Mouse (Mus musculus) CD4-positive, CD25-positive, alpha-beta regulatory T cell, adult 4 months (primary cell): ENCODE measurements around the gene Plch2. TPM values are rescaled to one million over a fixed set of nuclear protein-coding genes. Genes with fewer than 3 reads are reported as not detected.

ENCODE experiments used
- ATAC-seq: one replicate; pipeline ENCODE4 v1.8.0; 2017
- polyA plus RNA-seq, 2 experiments: library from polyadenylated mRNA; unstranded; fragments of 100-300 nt; shearing (Covaris generic); gene quantifications; one replicate each; pipeline ENCODE4 v1.2.1; 2017

Gene Plch2
- polyA plus RNA-seq, 2 experiments from 2014 or later = not detected

GRCm38 (mm10) chr4:154952461-154953241 lies 103.9 kb downstream of the Plch2 start:
- no peak for ATAC-seq

DNA sequence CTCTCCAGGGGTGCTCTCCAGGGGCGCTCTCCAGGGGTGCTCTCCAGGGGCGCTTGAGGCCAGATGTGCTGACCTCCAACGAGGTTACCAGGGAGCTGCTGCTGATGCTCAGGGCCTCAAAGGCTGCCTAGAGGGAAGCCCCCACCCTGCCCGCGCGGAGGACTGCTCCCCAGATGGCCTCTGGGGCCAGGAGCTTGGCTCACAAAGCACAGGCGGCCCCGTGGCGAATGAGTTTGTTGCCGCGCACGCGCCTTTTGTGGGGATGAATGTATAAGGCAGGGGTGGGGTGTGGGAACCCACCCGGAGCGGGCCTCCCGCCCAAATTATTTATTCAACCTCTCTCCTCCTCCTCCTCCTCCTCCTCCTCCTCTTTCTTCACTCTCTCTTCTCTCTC lies 107.0 kb downstream of the Plch2 start:
- ATAC-seq = no peak

- no peak for ATAC-seq
Observed at GRCm38 (mm10) chr4:154948940-154949588, 107.5 kb downstream of the Plch2 start.

GRCm38 (mm10) chr4:154948066-154948939 lies 108.3 kb downstream of the Plch2 start:
- ATAC-seq = no peak

DNA sequence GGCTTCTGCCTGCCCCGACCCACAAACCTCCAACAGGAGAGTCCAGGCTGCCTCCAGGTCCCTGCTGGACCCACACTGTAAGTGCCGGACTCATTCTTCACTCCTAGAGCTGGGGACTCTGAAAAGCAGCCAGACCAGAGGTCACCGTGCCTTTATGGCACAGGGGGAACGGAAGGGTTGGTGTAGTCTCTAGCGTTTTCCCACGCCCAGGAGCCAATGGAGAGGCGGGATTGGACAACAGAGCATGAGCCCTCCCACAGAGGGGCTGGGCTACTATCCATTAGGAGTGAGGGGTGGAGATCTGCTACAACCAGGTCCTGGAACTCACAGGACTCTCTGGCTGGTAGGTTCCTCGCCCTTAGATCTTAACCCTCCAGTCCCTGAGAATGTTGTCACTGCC lies 110.3 kb downstream of the Plch2 start:
- ATAC-seq = no peak

- peak; percentile 88 for ATAC-seq
Observed at GRCm38 (mm10) chr4:154944121-154944590, 112.4 kb downstream of the Plch2 start.

- peak; percentile 13 for ATAC-seq
Observed at GRCm38 (mm10) chr4:154943323-154944039, 113.1 kb downstream of the Plch2 start.

- ATAC-seq = peak; percentile 50
Observed at GRCm38 (mm10) chr4:154942632-154943322, 113.8 kb downstream of the Plch2 start.

GRCm38 (mm10) chr4:154941831-154942230 lies 114.8 kb downstream of the Plch2 start:
- ATAC-seq = no peak

DNA sequence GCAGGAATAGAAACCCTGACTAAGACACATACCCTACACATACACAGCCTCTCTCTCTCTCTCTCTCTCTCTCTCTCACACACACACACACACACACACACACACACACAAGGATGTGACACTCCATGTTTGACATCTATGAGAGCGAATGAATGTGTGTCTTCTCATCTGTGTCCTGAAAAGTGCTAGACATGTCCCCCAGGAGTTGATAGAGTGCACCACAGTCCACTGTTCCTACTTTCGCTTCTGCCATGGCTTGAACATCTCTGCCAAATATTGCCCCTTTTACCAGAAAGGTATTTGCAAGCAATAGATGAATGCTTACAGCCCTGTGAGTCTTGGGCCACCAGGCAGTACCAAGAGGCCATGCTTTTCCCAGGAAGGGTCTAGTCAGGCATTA lies 116.4 kb downstream of the Plch2 start:
- ATAC-seq = no peak

- no peak for ATAC-seq
Observed at GRCm38 (mm10) chr4:154937746-154938145, 118.8 kb downstream of the Plch2 start.

DNA sequence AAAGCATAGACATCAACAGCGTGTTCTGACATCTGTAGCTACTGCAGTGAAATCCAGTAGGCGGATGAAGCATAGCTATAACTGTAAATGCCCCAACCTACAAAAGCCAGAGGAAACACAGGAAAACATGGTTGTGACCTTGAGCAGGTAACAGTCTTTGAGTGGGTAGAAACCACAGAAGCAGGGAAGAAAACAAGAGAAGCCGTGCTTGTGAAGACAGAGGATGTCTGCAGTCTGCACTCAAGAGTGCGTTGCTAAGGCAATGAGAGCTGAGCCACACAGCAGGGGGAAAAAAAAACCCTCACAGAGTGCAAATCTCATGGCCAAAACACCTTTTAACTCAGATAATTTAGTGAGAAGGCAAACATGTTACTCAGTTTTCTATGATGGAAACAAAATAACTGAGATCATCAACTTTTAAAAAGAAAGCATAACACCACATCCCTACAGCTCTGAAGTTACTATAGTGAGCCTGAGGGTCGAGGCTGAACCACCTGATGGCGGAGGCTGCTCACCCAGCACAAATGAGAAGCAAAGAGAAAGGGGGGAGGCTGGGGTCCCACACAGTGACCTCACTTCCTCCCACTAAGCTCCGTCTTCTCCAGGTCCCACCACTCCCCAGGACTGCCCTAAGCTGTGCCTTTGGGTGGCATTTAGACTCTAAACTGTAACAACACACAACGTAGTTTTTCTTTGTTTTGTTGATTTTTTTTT lies 119.9 kb downstream of the Plch2 start:
- ATAC-seq = peak; percentile 93

- ATAC-seq = peak; percentile 48
Observed at GRCm38 (mm10) chr4:154935788-154936187, 120.8 kb downstream of the Plch2 start.

DNA sequence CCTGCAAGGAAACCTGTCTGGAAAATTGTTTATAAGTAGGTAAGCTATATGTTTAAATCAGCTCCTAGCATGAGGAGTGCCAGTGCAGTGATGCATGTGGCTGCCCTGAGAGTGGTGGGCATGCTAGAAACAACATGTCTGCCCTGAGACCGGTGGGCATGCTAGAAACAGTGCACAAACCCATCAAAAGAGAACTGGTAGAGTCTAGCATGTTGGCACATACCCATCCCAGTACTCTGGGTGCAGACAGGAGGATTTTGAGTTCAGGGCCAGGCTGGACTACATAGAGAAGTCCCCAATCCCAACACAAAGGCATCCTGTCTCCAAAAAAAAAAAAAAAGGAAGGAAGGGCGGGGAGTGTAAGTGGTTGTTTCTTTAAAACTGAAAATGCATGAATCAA lies 121.8 kb downstream of the Plch2 start:
- no peak for ATAC-seq

DNA sequence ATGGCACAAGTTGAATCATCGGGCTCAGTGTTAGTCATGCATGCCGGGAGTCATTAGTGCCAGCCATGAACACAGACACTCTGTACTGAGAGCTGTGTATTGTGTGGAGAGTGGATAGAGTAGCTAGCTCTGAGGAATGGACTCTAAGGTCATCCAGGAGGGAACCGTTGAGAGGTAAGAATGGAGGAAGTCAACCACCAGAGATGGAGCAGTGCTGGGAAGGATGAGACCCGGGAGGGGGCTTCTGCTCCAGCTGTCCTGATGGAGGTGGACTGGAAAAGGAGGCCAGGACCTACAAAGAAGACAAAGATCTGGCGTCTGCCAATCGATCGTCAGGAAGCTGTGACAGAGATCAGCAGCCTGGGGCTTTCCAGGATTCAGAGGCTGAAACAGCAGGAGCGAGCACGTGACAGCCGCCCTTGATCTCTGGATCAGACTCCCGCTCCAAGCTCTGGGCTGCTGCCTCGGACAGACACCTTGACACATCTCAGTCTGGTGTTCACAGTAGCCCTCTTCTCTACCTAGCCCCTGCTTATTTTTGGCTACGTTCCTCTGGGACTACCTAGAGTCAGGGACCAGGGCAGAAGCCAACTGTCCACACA lies 123.2 kb downstream of the Plch2 start:
- ATAC-seq = no peak

Other genes starting within 250 kb of the Plch2 start
- gene Ttc34, start 219.3 kb downstream of the Plch2 start, polyA plus RNA-seq = not detected
- gene Mmel1, start 187.2 kb downstream of the Plch2 start, polyA plus RNA-seq = not detected
- 10 to 100 TPM in 1 of 2 experiments, 1 to 10 TPM in 1; 5.4 to 11.3 TPM for gene Fam213b, start 157.6 kb downstream of the Plch2 start, polyA plus RNA-seq
- gene Tnfrsf14, start 128.2 kb downstream of the Plch2 start, polyA plus RNA-seq = 10 to 100 TPM; 12.0 to 22.3 TPM
- gene Hes5, start 95.9 kb downstream of the Plch2 start, polyA plus RNA-seq = under 1 TPM in 1 of 2 experiments, not detected in 1; 0.59 TPM
- gene Pank4, start 92.7 kb downstream of the Plch2 start, polyA plus RNA-seq = 10 to 100 TPM; 40.8 to 61.1 TPM
- gene Pex10, start 10.2 kb upstream of the Plch2 start, polyA plus RNA-seq = 10 to 100 TPM in 1 of 2 experiments, 1 to 10 TPM in 1; 9.7 to 10.4 TPM
- gene Rer1, start 29.6 kb upstream of the Plch2 start, polyA plus RNA-seq = 100 to 1,000 TPM in 1 of 2 experiments, 10 to 100 TPM in 1; 84.8 to 110 TPM
- 1 to 10 TPM; 1.9 to 4.5 TPM for gene Morn1, start 29.8 kb upstream of the Plch2 start, polyA plus RNA-seq
- 10 to 100 TPM; 20.6 to 28.2 TPM for gene Ski, start 165.8 kb upstream of the Plch2 start, polyA plus RNA-seq
- gene Faap20, start 193.0 kb upstream of the Plch2 start, polyA plus RNA-seq = 10 to 100 TPM; 50.4 to 58.5 TPM